Mouse (Mus musculus) activated CD4-positive, CD25-positive, alpha-beta regulatory T cell, adult 4 months (primary cell): ENCODE measurements around the gene Zswim9. TPM values are rescaled to one million over a fixed set of nuclear protein-coding genes. Genes with fewer than 3 reads are reported as not detected.

Experiments
- ATAC-seq: one replicate; pipeline ENCODE4 v1.8.0; 2017
- polyA plus RNA-seq, 2 experiments: library from polyadenylated mRNA; unstranded; fragments of 100-300 nt; shearing (Covaris generic); gene quantifications; one replicate each; pipeline ENCODE4 v1.2.1; 2017

Zswim9 gene
- polyA plus RNA-seq, 2 experiments from 2014 or later: 1.9 to 2.2 TPM

DNA sequence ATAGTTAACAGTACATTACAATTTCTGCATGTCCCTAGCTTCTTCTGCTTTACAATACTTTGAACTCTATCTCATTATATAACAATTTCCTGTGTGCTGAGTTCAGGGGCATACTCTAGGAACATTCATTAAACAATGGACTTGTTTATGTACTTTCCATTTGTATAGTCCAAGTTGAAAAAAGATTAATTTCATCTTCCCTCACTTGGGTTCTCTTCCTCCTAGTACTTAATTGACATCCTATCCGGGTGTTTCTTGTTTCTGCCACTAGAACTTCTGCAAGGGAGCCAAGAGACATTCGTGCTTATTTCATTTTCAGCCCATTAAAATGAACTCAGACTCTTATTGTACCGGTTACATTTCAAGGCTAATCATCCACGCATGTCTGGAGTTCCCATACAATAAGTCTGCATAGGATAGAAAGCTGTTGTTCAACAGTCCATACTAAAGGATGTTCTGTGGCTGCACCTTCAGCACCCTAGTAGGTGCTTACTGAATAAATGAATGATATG, 9.7 kb downstream of the Zswim9 start:
- ATAC-seq: no peak

GRCm38 (mm10) chr7:13264396-13264795, 14.1 kb downstream of the Zswim9 start:
- ATAC-seq: no peak

GRCm38 (mm10) chr7:13263851-13264250, 14.7 kb downstream of the Zswim9 start:
- no peak for ATAC-seq

DNA sequence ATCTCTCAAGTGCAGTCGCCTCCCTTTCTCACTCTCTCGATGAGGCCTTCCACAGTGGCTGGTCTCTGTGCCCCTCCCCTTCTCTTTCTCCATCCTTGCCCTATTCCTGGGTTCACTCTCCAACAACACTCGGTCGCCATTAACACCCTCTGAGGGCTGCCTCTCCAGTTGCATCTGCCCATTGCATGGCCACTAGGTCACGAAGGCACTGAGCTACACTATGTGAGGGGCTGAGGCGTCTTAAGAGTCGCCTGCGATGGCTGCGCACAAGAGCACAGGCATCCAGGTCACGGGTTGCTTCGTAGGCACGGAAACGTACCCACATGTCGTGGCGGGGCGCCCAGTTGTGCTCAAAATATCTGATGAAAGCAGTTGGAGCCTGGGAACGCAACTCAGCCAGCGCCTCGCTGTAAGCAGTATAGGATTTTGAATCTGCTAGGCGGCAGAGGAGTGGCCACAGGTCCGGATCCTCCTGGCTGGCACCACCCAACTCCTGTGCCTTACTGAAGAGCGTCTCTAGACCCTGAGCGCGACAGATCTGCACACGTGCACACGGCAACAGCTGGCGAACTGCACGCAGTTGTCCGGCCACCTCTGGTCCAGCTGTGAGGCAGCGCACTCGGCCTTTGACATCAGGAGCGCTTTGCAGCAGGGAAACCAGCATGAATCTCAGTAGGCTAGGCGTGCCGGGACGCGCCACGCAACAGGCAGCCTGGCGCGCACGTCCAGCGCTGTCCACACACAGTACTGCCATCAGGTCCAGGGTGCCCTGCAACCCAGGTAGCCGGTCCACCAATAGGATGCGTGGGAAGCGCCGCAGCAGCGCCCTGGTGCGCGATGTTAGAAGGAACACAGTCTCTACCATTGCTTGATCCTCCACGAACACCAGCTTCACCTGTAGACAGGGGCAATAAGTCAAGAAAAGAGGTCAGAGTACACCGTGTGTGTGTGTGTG, 17.5 kb downstream of the Zswim9 start:
- no peak for ATAC-seq

DNA sequence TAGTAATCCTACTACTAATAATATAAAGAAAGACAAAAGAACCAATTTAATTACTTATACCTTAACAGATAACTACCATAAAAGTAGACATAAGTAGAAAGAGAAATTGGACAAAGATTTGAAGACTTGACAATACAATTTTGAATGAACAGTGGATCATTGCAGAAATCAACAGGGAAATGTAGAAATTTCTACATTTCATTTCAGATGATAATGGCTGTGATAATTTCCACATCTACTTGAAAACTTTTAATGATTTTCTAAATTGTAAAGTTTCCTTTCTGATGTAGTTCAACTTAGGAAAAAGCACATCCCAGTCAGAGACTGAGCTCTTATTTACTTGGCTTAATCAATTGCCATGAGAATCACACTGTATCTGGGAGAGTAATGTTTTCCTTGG, 65.8 kb downstream of the Zswim9 start, which contains the start of gene Vmn1r89:
Vmn1r89 (plus strand) TSS at position 301 of the 400 bp plus-strand sequence.
- no peak for ATAC-seq

Other genes with a start within 250 kb of the Zswim9 start
- gene Chmp2a, start 243.9 kb downstream of the Zswim9 start, polyA plus RNA-seq: 100 to 1,000 TPM; 300 to 349 TPM
- gene Ube2m, start 240.4 kb downstream of the Zswim9 start, polyA plus RNA-seq: 10 to 100 TPM; 15.3 to 16.9 TPM
- gene Mzf1, start 224.0 kb downstream of the Zswim9 start, polyA plus RNA-seq: under 1 TPM; 0.45 to 0.46 TPM
- gene Vmn1r85, start 183.5 kb downstream of the Zswim9 start, polyA plus RNA-seq: under 1 TPM in 1 of 2 experiments, not detected in 1; 0.08 TPM
- gene Vmn1r86, start 158.8 kb downstream of the Zswim9 start, polyA plus RNA-seq: not detected
- under 1 TPM in 1 of 2 experiments, not detected in 1; 0.25 TPM for gene Vmn1r87, start 138.6 kb downstream of the Zswim9 start, polyA plus RNA-seq
- under 1 TPM in 1 of 2 experiments, not detected in 1; 0.15 TPM for gene Vmn1r88, start 119.2 kb downstream of the Zswim9 start, polyA plus RNA-seq
- not detected for gene Vmn1r89, start 65.7 kb downstream of the Zswim9 start, polyA plus RNA-seq
- gene Lig1, start 1.4 kb downstream of the Zswim9 start, polyA plus RNA-seq: 10 to 100 TPM; 39.0 to 50.7 TPM
- gene Pla2g4c, start 45.9 kb upstream of the Zswim9 start, polyA plus RNA-seq: under 1 TPM; 0.41 to 0.61 TPM
- not detected for gene Cabp5, start 119.4 kb upstream of the Zswim9 start, polyA plus RNA-seq
- not detected for gene Bsph1, start 172.1 kb upstream of the Zswim9 start, polyA plus RNA-seq